Mouse (Mus musculus): ENCODE data around the gene Pxylp1.

DNA sequence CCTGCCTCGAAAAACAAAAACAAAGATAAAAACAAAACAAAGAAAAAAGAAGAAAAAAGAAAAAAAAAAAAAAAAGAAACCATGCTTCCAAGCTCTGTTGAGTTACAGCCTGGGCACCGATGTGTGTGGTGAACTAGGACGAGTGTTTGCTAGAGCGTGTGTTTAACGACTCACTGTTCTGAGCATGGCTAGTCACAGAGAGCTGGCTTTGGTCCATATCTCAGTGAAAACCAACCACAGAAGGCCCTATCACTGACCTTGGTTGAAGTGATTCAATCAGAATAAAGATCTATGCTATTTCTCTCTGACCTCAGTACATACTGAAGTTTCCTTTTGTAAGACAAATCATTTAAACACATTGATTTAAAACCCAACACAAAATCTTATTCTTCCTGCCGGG lies 23.9 kb downstream of the Pxylp1 start:
- TF ChIP-seq POLR2A (IDR thresholded peaks at IDR 0.05; ENCODE audit: borderline replicate concordance, extremely low read depth, insufficient read depth, insufficient read length, poor library complexity, severe bottlenecking) (no peak), CTCF (IDR thresholded peaks at IDR 0.05; ENCODE audit: borderline replicate concordance, extremely low read depth, insufficient read depth, insufficient read length) (no peak)

Data from brain, embryonic 14.5 days (tissue).